Mouse (Mus musculus): Measurements from ENCODE around the gene Sell. TPM values are rescaled to one million over a fixed set of nuclear protein-coding genes. Genes with fewer than 3 reads are reported as not detected.

Gene Sell
- polyA plus RNA-seq, 1 experiment from 2014 or later, result 10.8 TPM

DNA sequence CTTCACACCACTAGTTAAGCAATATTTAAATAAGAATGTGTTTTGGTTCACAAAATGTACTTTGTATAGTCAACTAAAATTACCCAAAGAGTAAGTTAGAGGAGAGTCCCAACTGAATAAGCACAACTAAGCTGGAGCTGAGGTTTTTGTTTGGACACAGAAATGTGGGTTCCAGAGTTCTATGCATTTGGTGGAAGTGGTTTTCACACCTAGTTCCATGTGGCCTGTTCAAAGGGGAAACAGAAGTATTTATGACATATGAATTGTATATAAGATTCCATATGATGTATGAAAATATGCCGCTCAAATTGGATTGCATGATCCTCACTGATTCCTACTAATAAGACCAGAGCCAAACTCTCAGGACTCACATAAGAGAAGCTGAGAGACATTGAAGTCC is 13.6 kb downstream of the Sell start:
- ATAC-seq (peak; percentile 40; the same call in 1 of the 2 replicates), DNase-seq (no peak)
- Histone ChIP-seq H3K4me1 (ENCODE audit: insufficient read depth) (peaks cover 17% of the 10 kb centered on the region), H3K4me3 (ENCODE audit: low read depth, low read length) (no peak overlapping the region), H3K9me3 (ENCODE audit: low read length) (no peaks in the 10 kb centered on the region), H3K36me3 (replicated peaks; ENCODE audit: insufficient read depth, low read length) (no peaks in the 10 kb centered on the region), H3K4me2 (ENCODE audit: low read depth, low read length) (no peak overlapping the region), H3K27me3 (ENCODE audit: insufficient read depth, low read length) (no peaks in the 10 kb centered on the region), H3K9ac (replicated peaks) (no peak overlapping the region), H3K27ac (ENCODE audit: low read depth) (peak overlapping the region; percentile 66)
- TF ChIP-seq EP300 (IDR thresholded peaks at IDR 0.05; ENCODE audit: low read depth) (no peak), CTCF (IDR thresholded peaks at IDR 0.05; ENCODE audit: low read depth) (no peak)
- 83% methylated on average over 1 of the region's 1 CpGs for WGBS (ENCODE audit: insufficient replicate concordance)

DNA sequence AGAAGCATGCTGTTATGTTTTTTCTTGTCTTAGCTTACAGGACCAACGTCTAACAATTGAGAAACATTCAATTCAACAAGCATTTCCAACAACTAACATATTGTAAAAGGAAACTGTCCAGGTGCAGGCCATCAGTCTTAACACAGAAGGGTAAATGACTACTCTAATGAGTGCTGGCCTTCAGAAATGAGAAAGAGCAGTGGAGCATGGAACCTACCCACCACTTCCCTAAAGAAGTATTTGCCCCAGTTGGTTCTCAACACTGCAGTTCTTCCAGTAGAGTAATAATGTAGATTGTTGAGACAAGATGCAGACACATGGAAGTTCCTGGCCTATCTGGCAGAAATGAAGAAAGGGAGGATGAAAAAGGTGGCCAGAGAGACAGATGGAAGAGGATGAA is 14.7 kb downstream of the Sell start:
- peak overlapping the region; percentile 55 for H3K27ac ChIP-seq (ENCODE audit: low read depth)
- 33% methylated on average over 1 of the region's 1 CpGs for WGBS (ENCODE audit: insufficient replicate concordance)
- H3K4me3 ChIP-seq (ENCODE audit: low read depth, low read length), result no peak overlapping the region
- no peaks in the 10 kb centered on the region for H3K27me3 ChIP-seq (ENCODE audit: insufficient read depth, low read length)
- H3K9ac ChIP-seq (replicated peaks), result no peak overlapping the region
- ATAC-seq, result no peak
- DNase-seq, result no peak
- no peaks in the 10 kb centered on the region for H3K9me3 ChIP-seq (ENCODE audit: low read length)
- no peaks in the 10 kb centered on the region for H3K36me3 ChIP-seq (replicated peaks; ENCODE audit: insufficient read depth, low read length)
- peaks cover 16% of the 10 kb centered on the region for H3K4me1 ChIP-seq (ENCODE audit: insufficient read depth)
- H3K4me2 ChIP-seq (ENCODE audit: low read depth, low read length), result no peak overlapping the region
- TF ChIP-seq CTCF (IDR thresholded peaks at IDR 0.05; ENCODE audit: low read depth) (no peak), EP300 (IDR thresholded peaks at IDR 0.05; ENCODE audit: low read depth) (no peak)

DNA sequence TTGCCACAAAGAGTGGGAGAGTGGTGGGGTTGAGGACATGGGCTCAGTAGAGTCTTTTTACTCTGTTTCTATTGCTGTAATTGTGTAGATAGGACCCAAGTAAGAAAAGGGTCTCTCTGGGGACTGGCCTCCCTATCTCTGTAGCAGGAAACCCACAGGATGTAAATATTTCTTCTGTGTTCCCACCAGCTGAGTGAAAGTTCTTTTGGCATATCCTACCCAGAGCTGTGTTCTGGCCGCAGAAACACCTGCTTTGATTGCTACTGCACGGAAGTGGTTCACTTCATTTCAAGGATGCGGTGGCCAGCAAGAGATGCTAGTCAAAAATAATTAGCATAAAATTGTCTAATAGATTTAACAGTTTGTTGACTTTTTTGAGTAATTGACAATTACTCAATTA is 15.2 kb downstream of the Sell start:
- WGBS (ENCODE audit: insufficient replicate concordance), result 39% methylated on average over 3 of the region's 3 CpGs
- H3K27me3 ChIP-seq (ENCODE audit: insufficient read depth, low read length), result no peaks in the 10 kb centered on the region
- TF ChIP-seq EP300 (IDR thresholded peaks at IDR 0.05; ENCODE audit: low read depth) (no peak), CTCF (IDR thresholded peaks at IDR 0.05; ENCODE audit: low read depth) (no peak)
- no peak overlapping the region for H3K9ac ChIP-seq (replicated peaks)
- ATAC-seq (no peak), DNase-seq (no peak)
- no peaks in the 10 kb centered on the region for H3K9me3 ChIP-seq (ENCODE audit: low read length)
- peaks cover 16% of the 10 kb centered on the region for H3K4me1 ChIP-seq (ENCODE audit: insufficient read depth)
- H3K36me3 ChIP-seq (replicated peaks; ENCODE audit: insufficient read depth, low read length), result no peaks in the 10 kb centered on the region
- H3K4me3 ChIP-seq (ENCODE audit: low read depth, low read length), result no peak overlapping the region
- H3K27ac ChIP-seq (ENCODE audit: low read depth), result no peak overlapping the region
- H3K4me2 ChIP-seq (ENCODE audit: low read depth, low read length), result no peak overlapping the region

DNA sequence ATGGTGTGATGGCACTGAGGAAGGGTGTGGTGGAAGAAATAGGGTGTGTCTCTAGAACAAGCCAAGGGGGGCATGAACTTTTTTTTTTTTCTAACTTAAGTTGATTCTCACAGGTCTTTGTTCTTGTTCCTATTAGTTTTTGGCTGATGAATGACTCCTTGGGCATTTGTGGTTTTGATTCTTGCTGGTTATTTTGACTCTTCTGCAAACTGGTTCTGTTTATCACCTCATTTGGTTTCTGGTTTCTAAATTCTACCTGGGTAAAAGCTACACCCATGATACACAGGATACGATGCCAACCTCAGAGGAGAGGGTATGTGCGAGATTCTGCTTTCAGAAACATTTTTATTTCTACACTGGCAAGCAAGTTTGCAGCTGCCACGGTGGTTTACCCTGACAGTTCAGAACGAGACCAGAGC is 16.6 kb downstream of the Sell start:
- Histone ChIP-seq H3K9me3 (ENCODE audit: low read length) (no peaks in the 10 kb centered on the region), H3K4me3 (ENCODE audit: low read depth, low read length) (no peak overlapping the region), H3K36me3 (replicated peaks; ENCODE audit: insufficient read depth, low read length) (no peaks in the 10 kb centered on the region), H3K27ac (ENCODE audit: low read depth) (0 out of 2 replicates have a peak overlapping the region, but pooled peaks have one; percentile 13), H3K27me3 (ENCODE audit: insufficient read depth, low read length) (no peaks in the 10 kb centered on the region), H3K4me1 (ENCODE audit: insufficient read depth) (peaks cover 16% of the 10 kb centered on the region), H3K4me2 (ENCODE audit: low read depth, low read length) (no peak overlapping the region), H3K9ac (replicated peaks) (no peak overlapping the region)
- no peak for ATAC-seq
- DNase-seq, result no peak
- 36% methylated on average over 4 of the region's 4 CpGs for WGBS (ENCODE audit: insufficient replicate concordance)
- TF ChIP-seq EP300 (IDR thresholded peaks at IDR 0.05; ENCODE audit: low read depth) (no peak), CTCF (IDR thresholded peaks at IDR 0.05; ENCODE audit: low read depth) (no peak)

DNA sequence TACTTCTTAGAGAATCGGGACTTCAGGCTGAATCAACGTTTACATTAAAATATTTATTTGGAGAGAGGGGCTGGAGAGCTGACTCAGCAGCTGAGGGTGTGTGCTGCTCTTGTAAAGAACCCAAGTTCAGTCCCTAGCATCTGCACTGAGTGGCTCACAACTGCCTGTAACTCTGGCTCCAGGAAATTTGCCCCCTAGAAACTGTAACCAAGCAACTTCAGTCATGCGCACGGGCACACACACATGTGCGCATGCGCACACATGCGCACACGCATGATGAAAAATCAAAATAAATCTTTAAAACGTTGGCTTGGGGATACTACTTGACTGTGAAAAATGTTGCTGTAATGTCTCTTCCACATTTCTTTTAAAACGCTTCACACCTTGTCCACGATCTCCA is 17.3 kb downstream of the Sell start:
- no peak overlapping the region for H3K9ac ChIP-seq (replicated peaks)
- H3K4me2 ChIP-seq (ENCODE audit: low read depth, low read length), result no peak overlapping the region
- 80% methylated on average over 11 of the region's 11 CpGs for WGBS (ENCODE audit: insufficient replicate concordance)
- H3K9me3 ChIP-seq (ENCODE audit: low read length), result no peaks in the 10 kb centered on the region
- H3K4me1 ChIP-seq (ENCODE audit: insufficient read depth), result peaks cover 9% of the 10 kb centered on the region
- no peaks in the 10 kb centered on the region for H3K27me3 ChIP-seq (ENCODE audit: insufficient read depth, low read length)
- no peak for TF ChIP-seq EP300 (IDR thresholded peaks at IDR 0.05; ENCODE audit: low read depth)
- TF ChIP-seq CTCF (IDR thresholded peaks at IDR 0.05; ENCODE audit: low read depth), result no peak
- H3K36me3 ChIP-seq (replicated peaks; ENCODE audit: insufficient read depth, low read length), result no peaks in the 10 kb centered on the region
- no peak overlapping the region for H3K27ac ChIP-seq (ENCODE audit: low read depth)
- no peak for DNase-seq
- ATAC-seq, result no peak
- no peak overlapping the region for H3K4me3 ChIP-seq (ENCODE audit: low read depth, low read length)

DNA sequence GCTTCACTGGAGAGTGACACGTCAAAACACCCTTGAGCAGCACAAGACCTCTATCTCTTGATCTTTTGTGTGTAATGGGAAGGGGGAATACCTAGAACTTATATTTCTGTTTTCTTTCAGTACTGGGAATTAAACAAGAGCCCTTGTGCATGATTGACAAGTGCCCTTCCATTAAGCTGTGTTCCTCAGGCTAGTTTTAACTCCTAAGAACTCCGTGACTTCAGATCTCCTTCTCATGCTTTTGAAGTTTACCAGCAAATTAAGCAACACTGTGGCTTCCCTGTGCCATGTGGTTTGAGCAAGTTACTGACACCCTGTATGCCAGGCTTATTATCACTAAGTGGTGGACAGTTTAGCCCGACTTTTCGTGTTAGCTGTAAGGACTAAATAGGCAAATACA is 21.3 kb downstream of the Sell start:
- TF ChIP-seq CTCF (IDR thresholded peaks at IDR 0.05; ENCODE audit: low read depth) (no peak), EP300 (IDR thresholded peaks at IDR 0.05; ENCODE audit: low read depth) (no peak)
- no peak for DNase-seq
- no peak for ATAC-seq
- Histone ChIP-seq H3K4me3 (ENCODE audit: low read depth, low read length) (no peak overlapping the region), H3K4me2 (ENCODE audit: low read depth, low read length) (no peak overlapping the region), H3K27ac (ENCODE audit: low read depth) (no peak overlapping the region), H3K27me3 (ENCODE audit: insufficient read depth, low read length) (no peaks in the 10 kb centered on the region), H3K4me1 (ENCODE audit: insufficient read depth) (no peaks in the 10 kb centered on the region; the same call in 1 of the 2 replicates), H3K9me3 (ENCODE audit: low read length) (no peaks in the 10 kb centered on the region), H3K9ac (replicated peaks) (no peak overlapping the region), H3K36me3 (replicated peaks; ENCODE audit: insufficient read depth, low read length) (no peaks in the 10 kb centered on the region)
- WGBS (ENCODE audit: insufficient replicate concordance), result 62% methylated on average over 4 of the region's 4 CpGs

DNA sequence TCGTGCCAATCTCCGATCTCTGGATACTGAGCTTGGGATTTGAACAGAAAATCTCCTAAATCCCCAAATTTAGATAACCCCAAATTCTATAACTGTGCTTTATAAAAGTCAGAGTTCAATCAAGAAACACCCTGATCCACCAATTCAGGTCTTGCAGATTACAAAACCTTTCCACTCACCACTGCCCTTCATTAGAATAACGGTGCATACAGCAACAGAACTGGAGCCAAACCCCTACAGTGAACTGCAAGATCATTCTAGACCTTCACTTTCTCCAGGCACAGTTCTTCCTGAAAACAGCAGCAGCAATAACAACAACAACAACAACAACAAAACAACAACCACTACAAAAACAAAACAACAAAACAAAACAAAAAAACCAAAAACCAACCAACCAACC is 25.0 kb downstream of the Sell start:
- no peak for ATAC-seq

More for the DNA sequence above, 25.0 kb downstream of the Sell start:
- no peaks in the 10 kb centered on the region for H3K9me3 ChIP-seq (ENCODE audit: low read length)
- DNase-seq, result no peak
- H3K9ac ChIP-seq (replicated peaks), result no peak overlapping the region
- 0 out of 2 replicates have a peak overlapping the region, but pooled peaks have one; percentile 1 for H3K27ac ChIP-seq (ENCODE audit: low read depth)
- TF ChIP-seq CTCF (IDR thresholded peaks at IDR 0.05; ENCODE audit: low read depth), result no peak
- TF ChIP-seq EP300 (IDR thresholded peaks at IDR 0.05; ENCODE audit: low read depth), result no peak
- H3K36me3 ChIP-seq (replicated peaks; ENCODE audit: insufficient read depth, low read length), result no peaks in the 10 kb centered on the region
- H3K27me3 ChIP-seq (ENCODE audit: insufficient read depth, low read length), result no peaks in the 10 kb centered on the region
- H3K4me3 ChIP-seq (ENCODE audit: low read depth, low read length), result no peak overlapping the region
- no peak overlapping the region for H3K4me2 ChIP-seq (ENCODE audit: low read depth, low read length)
- 67% methylated on average over 3 of the region's 3 CpGs for WGBS (ENCODE audit: insufficient replicate concordance)
- peaks cover 4% of the 10 kb centered on the region; the same call in 1 of the 2 replicates for H3K4me1 ChIP-seq (ENCODE audit: insufficient read depth)

Measured in liver, postnatal 0 days (tissue).